Mouse (Mus musculus): ENCODE data around the gene Gbp2.

GRCm38 (mm10) chr3:142640201-142640600, 19.8 kb downstream of the Gbp2 start:
- TF ChIP-seq CTCF (conservative IDR thresholded peaks at IDR 0.05; ENCODE audit: insufficient read depth, insufficient read length, low read depth, low read length) = peak; percentile 73
- TF ChIP-seq POLR2A (IDR thresholded peaks at IDR 0.05; ENCODE audit: low read depth, low read length) = no peak
